Comparison of ENCODE assay signal across 21 mouse cellular contexts in genomic region chr5:123196746-123197145, GRCm38 (mm10). TPM values are rescaled to one million over a fixed set of nuclear protein-coding genes. Genes with fewer than 3 reads are reported as not detected.
"Had no signal": no experiment of that assay in that cellular context is flagged by ENCODE, and none has a peak within 500 bp of the region (broad histone marks: within the 10 kb centered on the region; RNA-seq: fewer than 3 reads in every experiment).

No protein-coding gene starts in this region.

- ATAC-seq: intestine, postnatal 0 days; midbrain, embryonic 15.5 days had no signal

- H3K9me3 ChIP-seq: midbrain, embryonic 15.5 days; neural tube, embryonic 12.5 days; neural tube, embryonic 15.5 days had no signal

- H3K27ac ChIP-seq: kidney, postnatal 0 days; midbrain, embryonic 15.5 days; neural tube, embryonic 12.5 days; neural tube, embryonic 15.5 days; stomach, postnatal 0 days had no signal

- H3K4me1 ChIP-seq: midbrain, embryonic 15.5 days; neural tube, embryonic 12.5 days; neural tube, embryonic 15.5 days had no signal

- H3K36me3 ChIP-seq: midbrain, embryonic 15.5 days; neural tube, embryonic 12.5 days; neural tube, embryonic 15.5 days had no signal

- DNase-seq: kidney, adult 2 months; kidney, postnatal 4 days; lung, adult 2 months; lung, postnatal 14 days; lung, postnatal 4 days; right cerebral cortex, adult 18-20 months; right cerebral cortex, postnatal 14 days; right cerebral cortex, postnatal 4 days; thymus, postnatal 25 days had no signal

- H3K4me2 ChIP-seq: midbrain, embryonic 11.5 days; midbrain, embryonic 15.5 days; neural tube, embryonic 12.5 days; neural tube, embryonic 15.5 days had no signal

- H3K9ac ChIP-seq: midbrain, embryonic 15.5 days; neural tube, embryonic 12.5 days; neural tube, embryonic 15.5 days had no signal

- H3K4me3 ChIP-seq: midbrain, embryonic 15.5 days; neural tube, embryonic 12.5 days; neural tube, embryonic 15.5 days had no signal

- H3K27me3 ChIP-seq: midbrain, embryonic 15.5 days; neural tube, embryonic 12.5 days; neural tube, embryonic 15.5 days had no signal

RNA-seq across cellular contexts. Expression of gene Hpd, which starts 14.2 kb away (rescaled TPM):
- polyA plus RNA-seq: kidney, embryonic 14.5 days; limb, embryonic 11.5 days; limb, embryonic 14.5 days; midbrain, embryonic 11.5 days; midbrain, embryonic 15.5 days; neural tube, embryonic 12.5 days; neural tube, embryonic 15.5 days; stomach, embryonic 14.5 days; thymus, postnatal 0 days had no signal
